Mouse (Mus musculus) G1E (cell line): ENCODE data around the gene S100a2.

Source experiments
- CTCF ChIP-seq: IDR thresholded peaks from 2 replicates; pipeline ENCODE4 v1.5.1; 2012; ENCODE audit warnings: low read depth, low read length, inconsistent platforms, mixed read lengths
- GATA1 ChIP-seq: IDR thresholded peaks from 2 replicates; pipeline ENCODE4 v1.6.1; 2012; ENCODE audit warnings: borderline replicate concordance, low read length, inconsistent platforms, mixed read lengths
- POLR2AphosphoS5 ChIP-seq: IDR thresholded peaks from 2 replicates; pipeline ENCODE4 v1.6.1; 2012; ENCODE audit warnings: low read depth, low read length, inconsistent platforms; ENCODE audit not compliant: insufficient replicate concordance
- TAL1 ChIP-seq: conservative IDR thresholded peaks from 2 replicates; pipeline ENCODE4 v1.6.1; 2012; ENCODE audit warnings: low read depth, low read length, inconsistent platforms, mixed read lengths

DNA sequence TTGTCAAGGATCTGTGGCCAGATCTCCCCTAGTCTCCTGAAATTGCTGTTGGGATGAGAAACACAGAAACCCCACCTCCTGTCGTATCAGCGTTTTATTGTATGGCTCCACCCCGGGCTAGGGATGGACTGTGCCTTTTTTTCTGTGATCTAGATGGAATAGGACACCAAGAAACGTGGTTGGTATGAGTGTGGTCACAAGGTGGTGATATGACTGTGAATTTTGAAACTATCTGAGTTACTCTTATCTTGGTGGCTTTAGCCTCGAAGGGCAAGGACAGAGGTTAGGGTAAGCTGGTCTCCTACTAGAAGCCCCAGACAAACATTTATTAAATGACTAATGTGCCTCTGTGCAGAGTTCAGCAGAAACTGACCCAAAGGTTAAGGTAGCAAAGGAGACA, 5.5 kb downstream of the S100a2 start:
- no peak for TF ChIP-seq CTCF
- no peak for TF ChIP-seq TAL1
- TF ChIP-seq GATA1 = no peak
- TF ChIP-seq POLR2AphosphoS5 = no peak
